Mouse (Mus musculus): ENCODE measurements around the gene Olfr467.

DNA sequence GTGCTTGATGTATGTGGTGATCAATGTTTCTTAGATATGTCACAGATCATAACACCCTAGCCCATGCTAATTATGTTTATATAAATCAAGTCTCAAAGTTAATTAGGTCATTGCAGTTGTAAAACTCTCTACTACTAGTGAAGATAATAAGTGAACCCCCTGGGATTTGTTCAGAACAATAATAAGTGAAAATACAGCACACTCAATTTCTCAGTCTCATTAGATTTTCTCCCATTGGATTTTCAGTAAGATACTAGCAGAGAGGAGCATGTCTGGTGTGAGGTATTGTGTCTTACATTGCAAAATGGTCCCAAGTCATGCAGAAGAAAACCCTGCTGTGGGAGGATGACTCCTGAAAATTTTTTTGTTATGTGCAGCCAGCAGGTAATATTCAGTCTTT lies at the start of gene Olfr467:
- TF ChIP-seq MAFK (IDR thresholded peaks at IDR 0.05; ENCODE audit: insufficient read depth, low read depth, low read length) (no peak), HCFC1 (IDR thresholded peaks at IDR 0.05; ENCODE audit: borderline replicate concordance, insufficient read depth, low read length) (no peak), ZNF384 (IDR thresholded peaks at IDR 0.05; ENCODE audit: low read depth, low read length) (no peak), ZC3H11A (IDR thresholded peaks at IDR 0.05; ENCODE audit: borderline replicate concordance, low read depth, low read length) (no peak), CHD2 (IDR thresholded peaks at IDR 0.05; ENCODE audit: low read depth, low read length) (no peak)
